Mouse (Mus musculus) bone marrow macrophage, adult 2 months (primary cell): ENCODE measurements at regions not wholly inside any gene's neighbourhood (a gene's known extent, or its start where the extent isn't known, plus 50 kb on each side); places are given as distances from the start of the nearest gene placed in this dataset.

ENCODE experiments used
- H3K27ac ChIP-seq: 2 replicates; pipeline ENCODE4 v1.5.1; 2012; ENCODE audit warnings: low read depth, low read length; ENCODE audit not compliant: insufficient read depth
- H3K4me1 ChIP-seq: 2 replicates; pipeline ENCODE4 v1.6.1; 2012; ENCODE audit warnings: low read length; ENCODE audit not compliant: control insufficient read depth, insufficient read depth
- H3K4me3 ChIP-seq: 2 replicates; pipeline ENCODE4 v1.5.1; 2012; ENCODE audit warnings: mild to moderate bottlenecking, low read length, moderate library complexity; ENCODE audit not compliant: insufficient read depth
- CTCF ChIP-seq: IDR thresholded peaks from 2 replicates; pipeline ENCODE4 v1.5.1; 2012; ENCODE audit warnings: low read depth, mild to moderate bottlenecking, low read length, moderate library complexity
- POLR2A ChIP-seq: IDR thresholded peaks from 2 replicates; pipeline ENCODE4 v1.6.1; 2012; ENCODE audit warnings: mild to moderate bottlenecking, low read depth, low read length, borderline replicate concordance

DNA sequence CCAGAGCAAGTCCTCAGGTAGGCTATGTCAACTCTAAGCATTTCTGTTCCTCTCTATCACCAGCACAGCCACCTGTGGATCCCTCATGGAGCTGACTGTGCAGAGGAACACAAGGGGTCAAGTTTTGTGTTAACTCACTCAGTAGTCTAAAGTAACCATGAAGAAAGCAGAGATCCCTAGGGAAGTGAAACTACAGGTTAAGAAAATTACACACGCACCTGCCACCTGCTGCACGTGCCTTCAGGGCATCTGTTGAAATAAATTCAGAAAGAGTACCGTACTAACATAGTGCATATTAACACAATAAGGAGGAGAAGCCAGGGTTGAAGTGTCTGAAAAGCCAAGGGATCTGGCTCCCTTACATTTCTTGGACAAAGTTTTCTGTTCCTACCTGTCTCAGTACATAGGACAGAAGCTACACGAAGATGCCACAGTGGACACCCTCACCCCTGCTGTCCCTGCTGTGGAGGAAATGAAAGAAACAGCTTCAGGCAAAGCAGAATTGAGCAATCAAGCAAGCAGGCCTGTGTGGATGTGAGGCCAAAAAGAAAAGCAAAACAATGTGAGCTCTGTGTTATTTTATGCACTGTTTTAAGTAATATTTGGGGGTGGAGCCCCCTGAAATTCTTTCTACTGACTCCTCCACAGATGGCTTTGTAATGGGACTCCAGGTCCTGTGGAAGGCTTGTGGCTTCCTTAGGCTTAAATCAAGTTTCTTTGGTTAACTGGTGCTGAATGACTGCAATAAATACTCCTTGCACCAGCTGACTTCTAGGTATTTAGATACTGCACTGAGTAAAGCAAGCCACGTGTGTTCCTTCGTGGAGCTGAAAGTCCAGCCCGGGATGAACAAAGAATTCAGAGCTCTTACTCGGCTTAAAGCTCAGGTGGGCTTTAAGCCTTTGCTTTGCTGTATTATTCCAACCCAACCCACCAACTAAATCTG is 208.0 kb upstream of the Sp4 start:
- TF ChIP-seq POLR2A (no peak), CTCF (no peak)
- no peak overlapping the region for H3K27ac ChIP-seq
- no peaks in the 10 kb centered on the region for H3K4me1 ChIP-seq
- no peak overlapping the region for H3K4me3 ChIP-seq

GRCm38 (mm10) chr12:118500392-118500791 is 199.2 kb upstream of the Sp4 start:
- no peaks in the 10 kb centered on the region for H3K4me1 ChIP-seq
- no peak for TF ChIP-seq CTCF
- no peak for TF ChIP-seq POLR2A

DNA sequence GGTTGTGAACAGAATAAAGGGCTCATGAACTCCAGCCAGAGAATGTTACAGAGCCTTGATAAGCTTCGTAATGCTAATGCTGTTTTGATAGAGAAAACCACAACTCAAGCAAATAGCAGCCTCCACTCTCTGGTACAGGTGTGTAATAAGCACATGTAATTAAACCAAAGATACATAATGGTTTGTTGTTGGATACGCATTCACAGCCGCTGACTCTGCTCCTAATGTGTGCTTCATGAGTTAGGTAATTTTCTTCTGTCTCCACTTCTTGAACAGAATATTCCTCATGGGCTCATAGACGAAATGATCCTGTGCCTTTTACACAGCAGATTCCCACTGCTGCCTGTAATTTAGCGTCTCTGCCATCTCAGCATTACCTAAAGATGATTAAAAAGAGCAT is 186.8 kb upstream of the Sp4 start:
- no peak overlapping the region for H3K27ac ChIP-seq
- TF ChIP-seq CTCF (no peak), POLR2A (no peak)
- H3K4me3 ChIP-seq, result no peak overlapping the region
- H3K4me1 ChIP-seq, result no peaks in the 10 kb centered on the region

More at GRCm38 (mm10) chr12:118500392-118500791, 199.2 kb upstream of the Sp4 start:
- Histone ChIP-seq H3K4me3 (no peak overlapping the region), H3K27ac (no peak overlapping the region)

DNA sequence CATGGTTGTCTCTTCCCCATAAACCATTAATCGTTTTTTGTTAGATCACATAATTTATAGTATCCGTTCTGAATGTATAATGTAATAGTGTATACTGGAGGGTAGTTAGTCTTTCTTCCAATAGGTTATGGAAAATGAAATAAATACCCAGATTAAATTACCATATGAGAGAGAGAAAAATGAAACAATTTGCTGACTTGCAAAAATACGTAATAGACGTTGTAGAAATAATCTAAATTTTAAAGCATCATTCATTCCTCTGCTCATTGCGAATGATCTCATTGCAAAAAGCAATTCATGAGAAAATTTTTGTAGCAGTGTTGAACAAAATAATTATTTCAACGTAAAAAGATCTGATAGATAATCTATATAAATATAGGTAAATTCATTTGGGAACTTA is 185.2 kb upstream of the Sp4 start:
- Histone ChIP-seq H3K27ac (no peak overlapping the region), H3K4me1 (no peaks in the 10 kb centered on the region), H3K4me3 (no peak overlapping the region)
- no peak for TF ChIP-seq POLR2A
- no peak for TF ChIP-seq CTCF

DNA sequence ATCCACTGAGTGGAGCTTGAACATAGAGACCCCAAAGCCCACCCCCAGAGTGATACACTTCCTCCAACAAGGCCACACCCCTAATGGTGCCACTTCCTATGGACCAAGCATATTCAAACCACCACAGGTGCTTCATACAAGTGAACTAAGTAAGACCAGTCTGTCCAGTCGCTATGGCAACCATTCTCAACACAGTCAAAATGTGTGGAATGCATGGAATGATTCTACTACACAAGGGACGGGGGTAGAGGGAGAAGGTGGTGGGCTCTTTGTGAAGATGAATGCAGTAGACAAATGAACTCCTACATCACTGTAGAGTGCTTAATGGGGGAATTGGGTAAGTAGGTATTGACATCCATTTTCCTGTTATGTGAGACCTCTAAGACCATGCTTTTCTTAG is 180.1 kb upstream of the Sp4 start:
- H3K27ac ChIP-seq, result no peak overlapping the region
- no peaks in the 10 kb centered on the region for H3K4me1 ChIP-seq
- TF ChIP-seq CTCF (no peak), POLR2A (no peak)

GRCm38 (mm10) chr12:118474732-118475131 is 173.5 kb upstream of the Sp4 start:
- H3K27ac ChIP-seq, result no peak overlapping the region
- H3K4me1 ChIP-seq, result no peaks in the 10 kb centered on the region
- H3K4me3 ChIP-seq, result no peak overlapping the region
- TF ChIP-seq CTCF (no peak), POLR2A (no peak)

More for the DNA sequence above, 180.1 kb upstream of the Sp4 start:
- no peak overlapping the region for H3K4me3 ChIP-seq

DNA sequence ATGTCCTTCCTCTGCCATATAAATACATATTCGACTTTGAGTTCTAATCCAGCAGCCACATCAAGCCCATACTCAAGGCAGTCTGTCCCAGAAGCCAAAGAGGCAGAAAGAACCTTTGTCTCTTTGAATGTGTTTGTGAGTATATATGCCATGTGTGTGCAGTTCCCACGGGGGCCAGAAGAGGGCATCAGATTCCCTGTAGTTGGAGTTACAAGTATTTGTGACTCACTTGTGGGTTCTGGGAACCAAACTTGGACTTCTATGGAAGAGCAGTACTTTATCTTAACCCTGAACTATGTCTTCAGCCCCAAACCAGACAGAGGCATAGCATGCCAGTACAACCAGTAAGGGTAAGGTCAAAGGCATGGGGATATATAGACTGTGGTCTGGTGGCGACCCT is 165.6 kb upstream of the Sp4 start:
- no peak for TF ChIP-seq POLR2A
- Histone ChIP-seq H3K4me3 (no peak overlapping the region), H3K4me1 (no peaks in the 10 kb centered on the region)

DNA sequence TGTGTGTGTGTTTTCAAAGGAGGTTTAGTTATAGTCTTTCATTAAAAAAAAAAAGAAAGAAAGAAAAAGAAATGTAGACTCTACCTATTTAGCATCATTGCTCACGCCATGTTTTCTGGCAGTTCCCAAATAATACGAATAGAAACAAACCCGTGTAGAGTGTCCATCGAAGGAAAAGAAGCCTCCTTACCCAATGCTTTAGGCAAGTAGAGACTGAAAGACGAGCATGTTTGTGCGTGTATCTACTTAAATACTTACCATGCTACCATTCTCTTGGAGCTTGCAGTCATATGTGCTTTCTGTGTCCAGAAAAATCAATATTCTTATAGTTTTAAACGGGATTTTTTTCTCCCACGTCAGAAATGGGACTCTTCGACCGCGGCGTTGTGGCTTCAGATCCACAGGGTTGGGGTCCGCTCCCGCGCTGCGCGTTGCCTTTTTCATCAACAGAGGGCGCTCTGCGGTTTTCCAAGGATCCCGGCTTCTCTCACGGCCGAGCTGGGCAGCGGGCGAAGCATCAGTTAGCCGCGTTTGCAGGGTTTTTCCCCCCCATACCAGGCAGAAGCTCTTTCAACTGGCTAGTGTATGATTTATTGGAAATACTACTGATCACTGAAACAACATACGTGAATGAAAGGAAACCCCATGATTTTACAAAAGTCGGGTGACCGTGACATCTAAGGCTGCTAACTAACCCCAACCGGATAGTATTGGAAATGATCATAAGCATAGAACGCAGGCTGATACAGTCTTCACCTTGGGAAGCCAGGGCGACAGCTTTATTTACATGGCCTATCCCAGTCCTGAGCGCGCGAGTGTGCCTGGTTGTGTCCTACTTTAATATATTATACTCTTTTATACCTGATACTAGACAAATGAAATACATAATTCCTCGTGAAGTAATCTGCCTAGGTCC is 156.5 kb upstream of the Sp4 start:
- Histone ChIP-seq H3K4me1 (no peaks in the 10 kb centered on the region), H3K4me3 (no peak overlapping the region), H3K27ac (no peak overlapping the region)
- peak; percentile 76 for TF ChIP-seq CTCF
- TF ChIP-seq POLR2A, result no peak

More for the DNA sequence above, 165.6 kb upstream of the Sp4 start:
- H3K27ac ChIP-seq, result no peak overlapping the region

DNA sequence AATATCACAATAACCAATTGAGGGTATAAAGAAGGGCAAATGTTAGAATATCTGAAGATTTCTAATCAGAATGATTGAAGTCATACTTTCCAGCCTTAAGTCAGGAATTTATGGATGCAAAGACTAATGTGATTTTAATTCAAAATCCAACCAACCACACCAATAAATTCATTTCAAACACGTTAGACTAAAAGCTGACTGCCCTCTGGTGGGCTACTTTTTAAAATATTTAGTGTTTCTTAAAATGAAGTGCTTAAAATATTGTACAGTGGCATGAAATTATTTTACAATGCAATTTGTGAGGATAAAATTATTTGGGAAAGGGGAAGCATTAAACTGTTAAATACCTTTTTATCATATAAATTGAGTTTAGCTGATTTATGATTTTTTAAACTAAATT is 154.4 kb upstream of the Sp4 start:
- no peaks in the 10 kb centered on the region for H3K4me1 ChIP-seq

GRCm38 (mm10) chr12:118439626-118440025 is 138.4 kb upstream of the Sp4 start:
- H3K4me3 ChIP-seq, result no peak overlapping the region
- no peak for TF ChIP-seq CTCF
- TF ChIP-seq POLR2A, result no peak
- H3K4me1 ChIP-seq, result no peaks in the 10 kb centered on the region
- no peak overlapping the region for H3K27ac ChIP-seq

More for the DNA sequence above, 154.4 kb upstream of the Sp4 start:
- Histone ChIP-seq H3K4me3 (no peak overlapping the region), H3K27ac (no peak overlapping the region)
- TF ChIP-seq POLR2A (no peak), CTCF (no peak)
